Mouse (Mus musculus) adrenal gland, adult (tissue): ENCODE results near the gene Ormdl3.

ENCODE experiments used
- DNase-seq, 2 experiments: peaks; one replicate each; pipeline ENCODE4 v3.0.0; 2022 to 2023; ENCODE audit warnings: low spot score in 1 of 2; ENCODE audit not compliant: inconsistent age in 2 of 2

The Ormdl3 gene

DNA sequence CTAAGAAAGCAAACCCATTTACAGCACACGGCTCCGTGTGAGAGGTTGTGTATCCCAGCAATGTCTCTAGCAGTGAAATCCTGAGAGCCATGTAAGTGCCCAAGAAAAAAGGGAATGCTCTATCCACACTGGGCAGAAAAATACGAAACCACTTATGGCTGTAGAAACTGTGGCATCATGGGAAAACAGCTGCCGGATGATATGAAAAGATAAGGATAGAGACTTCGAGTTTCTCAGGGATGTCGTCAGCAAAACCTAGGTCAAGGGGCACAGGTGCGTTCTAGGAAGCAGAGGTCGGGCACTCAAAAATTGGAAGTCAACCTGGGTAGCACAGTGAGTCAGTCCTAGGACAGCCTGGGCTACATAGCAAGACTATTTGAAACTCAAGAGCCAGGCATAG lies 2.1 kb upstream of the Ormdl3 start:
- no peak for DNase-seq

DNA sequence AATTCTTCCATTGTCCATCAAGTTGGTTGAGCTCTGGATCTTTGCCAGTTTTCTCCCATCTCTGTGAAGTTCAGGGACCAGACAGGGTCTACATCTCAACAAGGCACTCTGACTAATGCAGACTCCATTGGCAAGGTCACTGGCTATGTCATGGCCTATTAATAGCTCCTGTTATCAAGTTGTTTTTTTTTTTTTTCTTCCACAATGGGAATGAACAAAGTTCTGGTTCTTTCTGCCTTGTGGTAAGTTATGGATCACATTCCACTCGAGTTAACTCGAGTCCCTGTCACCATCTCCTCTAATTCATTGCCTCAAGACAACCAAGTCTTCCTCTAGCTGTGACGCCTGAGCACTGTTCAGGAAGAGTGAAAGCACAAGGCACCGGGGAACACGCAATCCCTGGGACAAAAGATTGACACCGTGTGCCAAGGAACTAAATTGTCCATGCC lies 1.7 kb upstream of the Ormdl3 start:
- DNase-seq: peak; percentile 68 to 90

GRCm38 (mm10) chr11:98587684-98588546 lies 747 bp upstream of the Ormdl3 start:
- peak; percentile 88 to 97 for DNase-seq

DNA sequence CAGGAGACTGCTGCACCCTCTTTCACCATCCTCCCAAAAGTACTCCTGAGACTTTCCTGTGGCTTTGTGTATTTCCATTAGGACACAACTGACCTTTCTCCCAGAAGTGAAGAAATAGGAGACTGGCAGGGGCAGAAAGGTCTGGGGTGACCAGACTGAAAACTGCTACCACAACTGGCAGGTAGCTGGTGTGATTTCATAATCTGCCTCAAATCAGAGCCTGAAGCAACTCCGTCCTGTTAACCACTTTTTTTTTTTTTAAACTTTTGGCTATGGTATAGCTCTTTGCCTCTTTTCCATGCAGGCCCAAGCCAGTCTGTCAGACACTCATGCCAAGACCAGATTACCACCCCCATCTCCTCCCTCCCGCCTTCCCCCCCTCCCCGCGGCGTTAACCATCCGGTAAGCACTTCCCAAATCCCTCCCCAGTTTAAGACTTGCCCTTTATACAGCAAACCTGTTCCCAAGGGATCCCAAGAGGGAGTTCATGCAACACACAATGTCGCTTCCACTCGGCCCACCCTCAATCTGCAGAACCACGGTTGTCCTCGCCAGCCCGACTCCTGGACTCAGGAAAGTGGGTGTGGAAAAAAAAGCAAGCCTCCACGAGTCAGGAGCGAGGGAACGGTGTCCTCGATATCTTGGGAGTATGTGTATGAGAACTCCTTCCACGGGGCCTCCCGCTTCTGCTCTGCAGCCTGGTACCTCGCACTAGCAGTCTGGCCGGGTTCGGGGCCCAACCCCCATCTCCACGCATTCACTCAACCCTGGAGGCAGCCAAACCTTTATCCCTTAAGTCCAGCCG lies 879 bp downstream of the Ormdl3 start:
- DNase-seq: peak in 1 of 2 experiments; percentile 79

DNA sequence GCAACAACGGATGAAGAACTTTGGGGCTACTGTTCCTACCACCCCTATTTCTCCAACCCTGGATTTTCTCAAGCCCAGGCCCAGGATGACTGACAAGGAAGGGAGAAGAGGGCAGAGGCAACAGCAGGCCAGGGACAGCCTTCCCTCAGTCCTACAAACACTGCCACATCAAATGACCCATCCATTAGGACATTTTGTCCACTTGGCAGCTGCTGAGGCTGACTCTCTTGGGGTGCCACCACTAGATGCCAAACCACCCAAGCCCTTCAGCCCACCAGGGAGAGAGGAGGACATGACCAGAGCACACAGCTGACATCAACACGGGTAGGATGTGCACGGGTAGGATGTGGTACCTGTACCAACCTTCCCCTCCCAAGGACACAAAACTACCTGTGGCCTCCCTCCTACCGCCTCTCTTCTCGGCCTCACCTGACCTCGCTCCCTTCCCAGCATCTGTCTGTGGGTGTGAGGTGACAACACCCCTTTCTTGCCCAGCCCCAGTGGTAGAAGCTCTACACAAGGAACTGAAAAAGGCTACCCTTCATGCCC lies 2.5 kb downstream of the Ormdl3 start:
- no peak for DNase-seq

GRCm38 (mm10) chr11:98584146-98584545 lies 3.0 kb downstream of the Ormdl3 start:
- peak in 1 of 2 experiments; percentile 28 for DNase-seq

- peak in 1 of 2 experiments; percentile 27 for DNase-seq
Measured at GRCm38 (mm10) chr11:98583571-98583970, 3.6 kb downstream of the Ormdl3 start.

DNA sequence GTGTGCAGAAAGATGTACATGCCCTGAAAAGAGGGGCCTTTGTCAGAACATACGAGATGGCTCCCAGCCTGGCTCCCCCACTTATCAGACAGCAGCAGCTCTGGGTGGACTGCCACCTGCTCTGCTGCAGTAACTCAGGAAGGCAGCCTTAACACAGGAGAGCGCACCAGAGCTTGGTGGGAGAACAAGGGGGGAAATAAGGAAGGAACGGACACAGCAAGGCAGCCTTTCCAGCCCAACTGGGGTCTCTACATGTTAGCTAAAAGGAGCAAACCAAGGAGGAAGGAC lies 4.0 kb downstream of the Ormdl3 start:
- no peak for DNase-seq

GRCm38 (mm10) chr11:98582551-98583264 lies 4.5 kb downstream of the Ormdl3 start:
- no peak for DNase-seq

- no peak for DNase-seq
Measured at GRCm38 (mm10) chr11:98582030-98582388, 5.2 kb downstream of the Ormdl3 start.

- DNase-seq: peak in 1 of 2 experiments; percentile 30
Measured at GRCm38 (mm10) chr11:98581286-98582029, 5.7 kb downstream of the Ormdl3 start.

DNA sequence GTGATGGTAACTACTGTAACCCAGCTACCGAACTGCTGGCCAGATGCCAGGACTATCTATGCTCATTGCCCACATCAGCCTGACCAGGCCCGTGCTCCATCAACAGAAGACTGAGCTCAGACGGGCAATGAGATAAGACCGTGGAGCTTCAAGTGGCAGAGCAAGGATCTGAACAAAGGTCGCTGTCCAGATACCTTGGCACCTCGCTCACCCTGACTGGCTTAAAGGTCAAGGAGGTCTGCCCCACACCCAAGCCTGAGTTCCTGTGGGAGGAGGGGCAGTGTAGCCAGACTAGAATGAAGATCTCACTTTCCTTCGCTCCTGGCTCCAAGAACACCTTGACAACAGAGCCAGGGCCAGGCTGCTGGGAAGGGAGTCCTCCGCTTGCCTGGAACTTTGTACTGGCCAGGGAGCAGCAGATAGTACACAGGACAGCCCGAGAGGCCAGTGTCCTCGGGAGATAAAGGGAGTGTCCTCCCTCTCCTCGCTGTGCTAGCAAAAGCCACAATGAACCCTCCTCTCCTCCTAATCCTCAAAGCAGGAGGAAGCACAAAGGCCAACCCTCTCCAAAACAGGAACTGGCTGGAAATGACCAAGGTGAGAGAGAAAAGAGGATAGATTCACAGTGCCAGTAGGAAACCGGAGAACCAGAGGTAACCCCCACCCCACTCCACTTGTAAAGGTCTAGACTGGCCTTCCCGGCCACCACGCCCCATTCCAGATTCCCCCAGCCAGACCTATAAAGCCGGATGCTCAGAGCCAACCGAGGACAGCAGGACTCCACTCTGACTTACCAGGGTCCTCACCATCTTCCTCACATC lies 6.7 kb downstream of the Ormdl3 start:
- peak; percentile 60 to 75 for DNase-seq

DNA sequence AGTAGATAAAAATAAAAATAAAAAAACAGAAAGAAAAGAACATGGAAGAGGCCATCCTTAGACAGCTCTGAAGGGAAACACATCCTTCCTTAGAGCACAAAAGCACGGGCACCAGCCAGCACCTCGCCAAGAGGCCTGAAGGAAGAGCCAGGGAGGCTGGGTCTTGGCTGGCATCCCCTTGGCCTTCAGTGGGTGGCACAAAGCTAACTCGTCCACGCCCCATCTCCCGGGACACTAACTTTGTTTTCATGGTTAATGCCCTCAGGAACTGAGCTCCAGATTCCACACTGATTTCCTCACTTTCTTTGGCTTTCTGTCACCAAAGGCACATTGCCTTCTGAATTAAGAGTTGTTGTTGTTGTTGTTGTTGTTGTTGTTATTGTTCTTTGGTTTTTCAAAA lies 9.4 kb downstream of the Ormdl3 start:
- peak in 1 of 2 experiments; percentile 56 for DNase-seq

DNA sequence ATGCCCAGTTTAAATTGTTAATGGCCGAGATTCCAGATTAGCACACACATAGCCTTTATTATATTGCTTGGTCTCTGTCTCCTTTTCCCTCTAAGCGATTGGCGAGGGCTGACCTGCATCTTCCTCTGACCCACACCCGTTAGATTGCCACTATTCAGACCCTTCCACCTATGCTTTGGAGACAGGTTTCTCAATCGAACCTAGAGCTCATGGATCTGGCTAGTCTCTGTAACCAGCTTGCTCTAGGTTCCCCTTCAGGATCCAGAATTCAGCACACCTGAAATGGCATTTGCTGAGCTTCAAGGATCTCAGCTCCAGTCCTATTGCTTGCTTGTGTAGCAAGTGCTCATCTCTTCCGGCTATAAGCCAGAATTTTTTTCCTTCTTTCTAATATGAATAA lies 17.7 kb downstream of the Ormdl3 start:
- no peak for DNase-seq

DNA sequence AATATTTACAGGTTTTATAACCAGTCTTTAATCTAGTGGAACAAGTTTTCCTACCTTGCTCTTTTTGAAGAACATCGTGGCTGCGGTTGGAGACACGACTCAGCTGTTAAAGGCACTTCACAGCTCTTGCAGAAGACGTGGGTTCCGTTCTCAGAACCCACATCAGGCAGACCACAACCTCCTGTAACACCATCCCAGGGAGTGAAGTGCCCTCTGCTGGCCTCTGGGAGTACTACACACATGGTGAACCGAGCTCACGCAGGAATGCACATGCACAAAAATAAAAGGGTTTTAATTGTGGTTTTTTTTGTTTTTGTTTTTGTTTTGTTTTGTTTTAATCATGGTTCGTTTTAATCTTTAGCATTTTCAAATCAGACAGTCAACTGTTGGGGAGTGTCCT lies 18.8 kb downstream of the Ormdl3 start:
- no peak for DNase-seq

GRCm38 (mm10) chr11:98563921-98564414 lies 23.2 kb downstream of the Ormdl3 start:
- no peak for DNase-seq

GRCm38 (mm10) chr11:98563025-98563424 lies 24.1 kb downstream of the Ormdl3 start:
- no peak for DNase-seq

GRCm38 (mm10) chr11:98560942-98561341 lies 26.2 kb downstream of the Ormdl3 start:
- DNase-seq: peak; percentile 69 to 75

GRCm38 (mm10) chr11:98555124-98555700 lies 32.0 kb downstream of the Ormdl3 start:
- peak; percentile 17 to 74 for DNase-seq
